Mouse (Mus musculus): ENCODE data around the gene Tsks.

- no peak for TF ChIP-seq CTCF (IDR thresholded peaks at IDR 0.05; ENCODE audit: low read depth, low read length)
- TF ChIP-seq POLR2A (IDR thresholded peaks at IDR 0.05; ENCODE audit: borderline replicate concordance, low read depth, low read length) = no peak
Observed at GRCm38 (mm10) chr7:44949922-44950321, 6.9 kb downstream of the Tsks start.

All from bone marrow macrophage, adult 2 months (primary cell).